In genomic region chr8:57383746-57384320, GRCm38 (mm10) we compare ENCODE assay signal across 24 mouse cellular contexts.
DNase-seq lines count a peak whose midpoint lies in the region; ATAC-seq and TF ChIP-seq lines count a peak whose summit lies in the region.
"Had no signal": no experiment of that assay in that cellular context is flagged by ENCODE, and none has a peak within 500 bp of the region (broad histone marks: within the 10 kb centered on the region; RNA-seq: fewer than 3 reads in every experiment).

No protein-coding gene starts in this region.

- 62% methylated on average over 9 of the region's 9 CpGs for WGBS in kidney, embryonic 14.5 days
- WGBS in midbrain, embryonic 16.5 days = 84% methylated on average over 9 of the region's 9 CpGs

- no peak overlapping the region for H3K27ac ChIP-seq in kidney, embryonic 14.5 days (ENCODE audit: low read depth, low read length)
- H3K27ac ChIP-seq in embryonic fibroblast, embryonic 13.5 days (ENCODE audit: insufficient read depth, low read length) = peak overlapping the region; percentile 25; the same call in 1 of the 2 replicates
- no peak overlapping the region for H3K27ac ChIP-seq in midbrain, embryonic 16.5 days (ENCODE audit: low read length)
- H3K27ac ChIP-seq: forebrain, embryonic 10.5 days; liver, embryonic 14.5 days had no signal

- no peak overlapping the region for H3K4me2 ChIP-seq in kidney, embryonic 14.5 days (replicated peaks; ENCODE audit: low read depth, low read length)
- no peak overlapping the region for H3K4me2 ChIP-seq in midbrain, embryonic 16.5 days (ENCODE audit: low read length)

- H3K4me1 ChIP-seq in kidney, embryonic 14.5 days (ENCODE audit: control insufficient read depth, insufficient read depth, low read length) = no peaks in the 10 kb centered on the region
- 0 out of 2 replicates have a peak, but pooled peaks cover 3% of the 10 kb centered on the region for H3K4me1 ChIP-seq in embryonic fibroblast, embryonic 13.5 days (ENCODE audit: control insufficient read depth, insufficient read depth, low read length)
- no peaks in the 10 kb centered on the region for H3K4me1 ChIP-seq in midbrain, embryonic 16.5 days (ENCODE audit: control insufficient read depth, insufficient read depth, low read length)
- H3K4me1 ChIP-seq: forebrain, embryonic 10.5 days had no signal

- H3K9me3 ChIP-seq in kidney, embryonic 14.5 days (ENCODE audit: control insufficient read depth, low read length) = no peaks in the 10 kb centered on the region
- no peaks in the 10 kb centered on the region for H3K9me3 ChIP-seq in midbrain, embryonic 16.5 days (replicated peaks; ENCODE audit: control insufficient read depth, low read length, poor library complexity, severe bottlenecking)
- H3K9me3 ChIP-seq: forebrain, embryonic 10.5 days had no signal

- TF ChIP-seq POLR2A in embryonic fibroblast, embryonic 13.5 days (IDR thresholded peaks at IDR 0.05; ENCODE audit: low read depth, low read length) = no peak

- ATAC-seq in kidney, embryonic 14.5 days (ENCODE audit: low FRiP score, low TSS enrichment) = no peak
- ATAC-seq in midbrain, embryonic 16.5 days = no peak
- ATAC-seq: forebrain, postnatal 0 days; hindbrain, embryonic 16.5 days had no signal

- H3K9ac ChIP-seq in kidney, embryonic 14.5 days (ENCODE audit: low read depth, low read length) = no peak overlapping the region
- H3K9ac ChIP-seq in midbrain, embryonic 16.5 days (ENCODE audit: low read depth, low read length) = no peak overlapping the region
- H3K9ac ChIP-seq: forebrain, postnatal 0 days; liver, embryonic 14.5 days had no signal

- H3K36me3 ChIP-seq in kidney, embryonic 14.5 days (ENCODE audit: control insufficient read depth, insufficient read depth, low read length) = no peaks in the 10 kb centered on the region
- no peaks in the 10 kb centered on the region for H3K36me3 ChIP-seq in midbrain, embryonic 16.5 days (ENCODE audit: control insufficient read depth, insufficient read depth, low read length)
- H3K36me3 ChIP-seq: forebrain, embryonic 10.5 days had no signal

- TF ChIP-seq CTCF in embryonic fibroblast, embryonic 13.5 days (IDR thresholded peaks at IDR 0.05; ENCODE audit: borderline replicate concordance, insufficient read depth, low read length) = no peak

- intact Hi-C loops in heart, postnatal 25 days (cut with DNase I) = no loop called here

- no peaks in the 10 kb centered on the region for H3K27me3 ChIP-seq in kidney, embryonic 14.5 days (ENCODE audit: control insufficient read depth, insufficient read depth, low read length)
- H3K27me3 ChIP-seq in midbrain, embryonic 16.5 days (ENCODE audit: control insufficient read depth, insufficient read depth, low read depth, low read length) = no peaks in the 10 kb centered on the region
- H3K27me3 ChIP-seq: CH12.LX had no signal

- H3K4me3 ChIP-seq in kidney, embryonic 14.5 days (ENCODE audit: low read length) = no peak overlapping the region
- no peak overlapping the region for H3K4me3 ChIP-seq in embryonic fibroblast, embryonic 13.5 days (ENCODE audit: insufficient read depth, low read length)
- no peak overlapping the region for H3K4me3 ChIP-seq in midbrain, embryonic 16.5 days (ENCODE audit: low read depth, low read length)
- H3K4me3 ChIP-seq: forebrain, embryonic 10.5 days had no signal

- DNase-seq in heart, adult 11 months = peak; percentile 63
- DNase-seq in heart, postnatal 25 days (ENCODE audit: low spot score) = no peak
- peak; percentile 18 to 37 for DNase-seq in kidney, postnatal 4 days
- no peak for DNase-seq in gastrocnemius, adult 18-20 months (ENCODE audit: low spot score)
- DNase-seq: B cell, adult 2 months; cerebellum, adult 18-20 months; cerebellum, postnatal 10 days; forebrain, postnatal 0 days; gastrocnemius, postnatal 10 days; heart, postnatal 14 days; kidney, adult 18-20 months; liver; lung, adult 2 months; lung, postnatal 10 days; midbrain, embryonic 14.5 days; right cerebral cortex, postnatal 25 days; thymus, postnatal 14 days had no signal

Comparison
In these comparisons a context has a peak if more than half of its experiments do, and no peak if none do; other contexts are left out.
1. DNase-seq: peak in heart, adult 11 months (single experiment) and kidney, postnatal 4 days (2 of 2); none in heart, postnatal 25 days (single experiment) and gastrocnemius, adult 18-20 months (single experiment).